Mouse (Mus musculus) stomach, embryonic 15.5 days (tissue): Measurements from ENCODE around the gene Tmem107. TPM values are rescaled to one million over a fixed set of nuclear protein-coding genes. Genes with fewer than 3 reads are reported as not detected.

Source experiments
- ATAC-seq: fragments of 200-750 bp; cut with Nextera tagmentation; 2 replicates; pipeline ENCODE4 v1.8.0; 2017; ENCODE audit warnings: low read depth, moderate number of reproducible peaks, moderate TSS enrichment; ENCODE audit not compliant: insufficient read depth, low FRiP score
- H3K27ac ChIP-seq: fragments of 300-500 bp; sonication (generic); 2 replicates; pipeline ENCODE4 v1.5.1; 2015; ENCODE audit warnings: mild to moderate bottlenecking, inconsistent platforms
- H3K27me3 ChIP-seq: fragments of 300-500 bp; sonication (generic); replicated peaks from 2 replicates; pipeline ENCODE4 v1.6.1; 2015; ENCODE audit warnings: inconsistent platforms
- H3K36me3 ChIP-seq: fragments of 300-500 bp; sonication (generic); 2 replicates; pipeline ENCODE4 v1.6.1; 2015; ENCODE audit warnings: inconsistent platforms
- H3K4me1 ChIP-seq: fragments of 300-500 bp; sonication (generic); 2 replicates; pipeline ENCODE4 v1.6.1; 2015; ENCODE audit warnings: inconsistent platforms
- H3K4me2 ChIP-seq: fragments of 300-500 bp; sonication (generic); 2 replicates; pipeline ENCODE4 v1.6.1; 2015; ENCODE audit warnings: mild to moderate bottlenecking, inconsistent platforms
- H3K4me3 ChIP-seq: fragments of 300-500 bp; sonication (generic); replicated peaks from 2 replicates; pipeline ENCODE4 v1.5.1; 2015; ENCODE audit warnings: inconsistent platforms
- H3K9ac ChIP-seq: fragments of 300-500 bp; sonication (generic); 2 replicates; pipeline ENCODE4 v1.6.1; 2015; ENCODE audit warnings: inconsistent platforms
- H3K9me3 ChIP-seq: fragments of 300-500 bp; sonication (generic); 2 replicates; pipeline ENCODE4 v1.6.1; 2016; ENCODE audit warnings: inconsistent platforms
- WGBS: fragments of 180-500 bp; shearing (Covaris S2); methylation state at CpG from one replicate; pipeline ENCODE4 v1.1.7; 2015; 5-methylcytosine and 5-hydroxymethylcytosine counted together
- polyA plus RNA-seq: library from polyadenylated mRNA; unstranded; fragments of >200 nt; fragmentation: Nextera tagmentation; extraction: Ambion mirVana; gene quantifications from 2 replicates; pipeline ENCODE4 v1.2.1, GENCODE M21; 2015

The Tmem107 gene
- polyA plus RNA-seq, 1 experiment from 2014 or later, result 55.0 TPM

GRCm38 (mm10) chr11:69098039-69098761 is 27.6 kb downstream of the Tmem107 start:
- H3K4me3 ChIP-seq, result peak overlapping the region; percentile 66
- H3K9ac ChIP-seq, result no peak overlapping the region
- peak overlapping the region; percentile 91 for H3K4me2 ChIP-seq
- H3K27ac ChIP-seq, result peak overlapping the region; percentile 98
- H3K36me3 ChIP-seq, result peaks cover 27% of the 10 kb centered on the region
- H3K4me1 ChIP-seq, result peaks cover 34% of the 10 kb centered on the region
- 24% methylated on average over 8 of the region's 8 CpGs for WGBS
- no peaks in the 10 kb centered on the region for H3K9me3 ChIP-seq
- ATAC-seq, result no peak
- no peaks in the 10 kb centered on the region for H3K27me3 ChIP-seq

DNA sequence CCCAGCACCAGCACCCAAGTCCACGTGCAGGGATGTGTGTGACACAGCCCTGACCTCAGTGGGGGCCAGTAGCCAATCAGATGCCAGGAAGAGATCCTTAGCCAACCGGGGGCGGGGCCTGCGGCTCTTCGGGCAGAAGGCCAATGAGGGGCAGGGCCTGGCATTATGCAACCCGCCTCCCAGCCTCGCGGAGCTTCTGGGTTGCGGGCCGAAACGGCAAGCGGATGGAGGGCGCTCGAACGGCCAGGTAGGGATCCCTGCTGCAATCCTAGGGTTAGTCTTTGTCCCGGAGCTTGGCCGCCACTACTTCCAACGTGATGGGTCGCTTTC is 28.1 kb downstream of the Tmem107 start:
- peaks cover 34% of the 10 kb centered on the region for H3K4me1 ChIP-seq
- peaks cover 32% of the 10 kb centered on the region for H3K36me3 ChIP-seq
- H3K4me3 ChIP-seq, result peak overlapping the region; percentile 66
- no peaks in the 10 kb centered on the region for H3K9me3 ChIP-seq
- ATAC-seq, result peak; percentile 11; the same call in 1 of the 2 replicates
- peak overlapping the region; percentile 57 for H3K9ac ChIP-seq
- no peaks in the 10 kb centered on the region for H3K27me3 ChIP-seq
- peak overlapping the region; percentile 91 for H3K4me2 ChIP-seq
- WGBS, result 0% methylated on average over 19 of the region's 19 CpGs
- peak overlapping the region; percentile 98 for H3K27ac ChIP-seq

DNA sequence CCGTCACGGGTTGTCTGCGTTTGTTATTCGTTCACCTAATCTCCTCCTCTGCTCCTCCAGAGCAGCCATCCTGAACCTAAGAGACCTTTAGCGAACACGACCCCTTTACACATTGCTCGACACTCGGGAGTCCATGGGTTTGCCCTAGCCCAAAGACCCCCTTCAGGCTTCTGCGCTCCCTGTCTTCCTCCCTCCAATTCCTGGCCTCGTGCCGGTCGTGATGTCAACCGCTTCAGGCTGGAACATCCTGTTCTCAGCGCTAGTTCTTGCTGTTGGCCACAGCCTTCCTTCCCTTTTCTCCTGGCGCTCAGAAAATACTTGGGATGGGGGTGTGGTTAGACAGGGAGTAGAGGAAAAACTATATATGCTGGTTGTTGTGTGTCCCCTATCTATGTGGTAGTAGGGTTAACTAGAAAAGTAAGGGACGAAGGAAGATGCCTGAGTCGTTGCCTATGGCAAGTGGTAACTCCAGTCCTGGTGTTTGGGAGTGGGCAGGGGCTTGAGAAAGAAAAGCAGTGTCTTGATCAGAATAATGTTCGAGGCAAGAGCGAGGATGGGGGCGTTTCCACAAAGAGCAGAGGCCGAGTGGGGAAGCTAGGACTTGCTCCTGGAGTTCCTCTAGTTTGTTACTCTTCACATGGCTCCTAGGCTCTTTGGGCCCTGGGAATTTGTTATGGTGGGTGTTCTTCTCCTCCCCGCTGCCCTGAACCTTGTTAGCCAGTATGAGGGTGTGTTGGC is 28.7 kb downstream of the Tmem107 start:
- under 1% methylated on average over 22 of the region's 22 CpGs for WGBS
- Histone ChIP-seq H3K4me1 (peaks cover 34% of the 10 kb centered on the region), H3K4me2 (peak overlapping the region; percentile 91), H3K9ac (peak overlapping the region; percentile 57), H3K27ac (peak overlapping the region; percentile 98), H3K36me3 (peaks cover 38% of the 10 kb centered on the region), H3K9me3 (no peaks in the 10 kb centered on the region), H3K4me3 (peak overlapping the region; percentile 66), H3K27me3 (no peaks in the 10 kb centered on the region)
- no peak for ATAC-seq

DNA sequence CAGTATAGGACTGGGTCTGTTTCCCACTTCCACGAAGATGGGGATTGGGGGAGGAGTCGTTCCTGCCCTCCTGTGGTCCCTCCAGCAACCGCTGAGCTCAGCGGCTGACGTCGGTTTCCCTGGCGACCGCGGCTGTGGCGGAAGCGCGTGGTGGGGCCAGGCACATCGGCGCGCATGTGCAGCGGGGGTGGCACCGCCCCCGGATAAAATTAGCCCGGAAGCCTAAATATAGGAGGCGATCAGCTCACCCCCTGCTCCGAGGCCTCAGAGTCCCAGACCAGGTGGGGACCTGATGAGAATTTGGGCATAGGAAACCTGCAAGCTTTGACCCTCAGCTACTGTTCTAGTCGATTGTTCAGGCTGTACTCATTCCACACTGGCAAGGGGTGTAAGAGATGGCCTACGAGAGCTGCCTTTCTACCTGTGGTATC is 29.3 kb downstream of the Tmem107 start:
- no peak overlapping the region; the same call in 1 of the 2 replicates for H3K9ac ChIP-seq
- peaks cover 44% of the 10 kb centered on the region for H3K36me3 ChIP-seq
- peak overlapping the region; percentile 91 for H3K4me2 ChIP-seq
- ATAC-seq, result no peak; the same call in 1 of the 2 replicates
- H3K4me3 ChIP-seq, result peak overlapping the region; percentile 66
- under 1% methylated on average over 23 of the region's 23 CpGs for WGBS
- peaks cover 34% of the 10 kb centered on the region for H3K4me1 ChIP-seq
- no peaks in the 10 kb centered on the region for H3K9me3 ChIP-seq
- peak overlapping the region; percentile 98 for H3K27ac ChIP-seq
- no peaks in the 10 kb centered on the region for H3K27me3 ChIP-seq

- no peak for ATAC-seq
- Histone ChIP-seq H3K27me3 (no peaks in the 10 kb centered on the region), H3K27ac (peak overlapping the region; percentile 98), H3K4me2 (peak overlapping the region; percentile 91), H3K4me3 (peak overlapping the region; percentile 66; the same call in 1 of the 2 replicates), H3K4me1 (peaks cover 34% of the 10 kb centered on the region), H3K9me3 (no peaks in the 10 kb centered on the region), H3K36me3 (peaks cover 53% of the 10 kb centered on the region), H3K9ac (no peak overlapping the region)
- 86% methylated on average over 20 of the region's 20 CpGs for WGBS
These were observed 30.2 kb downstream of the Tmem107 start for GRCm38 (mm10) chr11:69100639-69101360.

- 86% methylated on average over 21 of the region's 21 CpGs for WGBS
- Histone ChIP-seq H3K4me1 (peaks cover 34% of the 10 kb centered on the region), H3K9me3 (no peaks in the 10 kb centered on the region), H3K9ac (no peak overlapping the region), H3K27me3 (no peaks in the 10 kb centered on the region), H3K4me3 (no peak overlapping the region), H3K27ac (no peak overlapping the region), H3K36me3 (peaks cover 61% of the 10 kb centered on the region), H3K4me2 (no peak overlapping the region)
- ATAC-seq, result no peak
These were observed 31.2 kb downstream of the Tmem107 start for GRCm38 (mm10) chr11:69101604-69102402.

DNA sequence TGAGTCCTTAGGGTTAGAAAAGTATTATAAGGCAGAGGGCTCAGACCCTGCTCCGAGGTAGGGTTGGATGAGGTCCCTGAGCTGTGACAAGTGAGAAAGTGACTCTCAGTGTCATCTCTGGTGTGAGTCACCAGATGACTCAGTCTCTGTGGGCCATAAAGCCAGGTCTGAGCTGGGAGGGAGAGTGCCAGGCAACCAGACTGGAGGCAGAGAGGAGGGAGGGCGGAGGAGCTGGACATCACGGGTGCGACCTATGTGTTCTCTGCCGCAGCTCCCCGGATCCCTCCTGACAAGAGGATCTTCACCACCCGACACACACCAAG is 31.8 kb downstream of the Tmem107 start:
- H3K9ac ChIP-seq, result no peak overlapping the region
- H3K27me3 ChIP-seq, result no peaks in the 10 kb centered on the region
- no peaks in the 10 kb centered on the region for H3K9me3 ChIP-seq
- WGBS, result 94% methylated on average over 7 of the region's 7 CpGs
- no peak overlapping the region for H3K4me2 ChIP-seq
- H3K27ac ChIP-seq, result no peak overlapping the region
- peaks cover 31% of the 10 kb centered on the region for H3K4me1 ChIP-seq
- H3K36me3 ChIP-seq, result peaks cover 66% of the 10 kb centered on the region
- no peak for ATAC-seq
- H3K4me3 ChIP-seq, result no peak overlapping the region

- Histone ChIP-seq H3K4me3 (no peak overlapping the region), H3K4me1 (peaks cover 23% of the 10 kb centered on the region), H3K27me3 (no peaks in the 10 kb centered on the region), H3K4me2 (no peak overlapping the region), H3K36me3 (peaks cover 74% of the 10 kb centered on the region), H3K9ac (no peak overlapping the region), H3K9me3 (no peaks in the 10 kb centered on the region), H3K27ac (no peak overlapping the region)
- 93% methylated on average over 14 of the region's 14 CpGs for WGBS
- no peak for ATAC-seq
These were observed 32.5 kb downstream of the Tmem107 start for GRCm38 (mm10) chr11:69103121-69103520.

DNA sequence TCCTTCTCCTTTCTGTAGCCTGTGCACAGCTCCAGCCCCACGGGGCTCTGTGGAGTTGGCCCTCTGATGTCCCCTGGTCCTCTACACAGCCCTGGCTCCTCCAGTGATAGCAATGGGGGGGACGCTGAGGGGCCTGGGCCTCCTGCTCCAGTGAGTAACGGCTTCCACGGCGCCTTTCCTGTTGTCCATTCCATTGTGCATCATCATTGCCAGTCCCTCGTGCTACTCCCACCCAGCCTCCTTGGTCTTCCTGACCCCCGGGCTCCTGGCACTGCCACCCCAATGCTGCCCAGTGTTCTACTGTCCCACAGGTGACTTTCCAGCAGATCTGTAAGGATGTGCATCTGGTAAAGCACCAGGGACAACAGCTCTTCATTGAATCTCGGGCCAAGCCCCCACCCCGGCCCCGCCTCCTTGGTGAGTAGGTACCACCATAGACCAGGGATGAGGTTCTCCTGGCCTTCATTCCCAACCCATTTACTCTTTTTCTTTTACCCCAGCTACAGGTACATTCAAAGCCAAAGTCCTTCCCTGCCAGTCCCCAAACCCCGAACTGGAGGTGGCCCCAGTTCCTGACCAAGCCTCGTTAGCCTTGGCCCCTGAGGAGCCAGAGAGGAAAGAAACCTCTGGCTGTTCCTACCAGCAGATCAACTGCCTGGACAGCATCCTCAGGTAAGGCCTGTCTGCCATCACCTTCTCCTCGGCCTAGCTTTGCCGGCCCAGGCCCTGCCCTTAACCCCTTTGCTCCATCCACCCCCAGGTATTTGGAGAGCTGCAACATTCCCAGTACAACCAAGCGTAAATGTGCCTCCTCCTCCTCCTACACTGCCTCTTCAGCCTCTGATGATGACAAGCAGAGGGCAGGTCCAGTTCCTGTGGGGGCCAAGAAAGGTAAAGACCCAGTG is 33.2 kb downstream of the Tmem107 start:
- Histone ChIP-seq H3K9me3 (no peaks in the 10 kb centered on the region), H3K27me3 (no peaks in the 10 kb centered on the region), H3K27ac (no peak overlapping the region), H3K4me2 (no peak overlapping the region), H3K36me3 (peaks cover 80% of the 10 kb centered on the region), H3K9ac (no peak overlapping the region), H3K4me1 (peaks cover 18% of the 10 kb centered on the region), H3K4me3 (no peak overlapping the region)
- ATAC-seq, result no peak
- WGBS, result 89% methylated on average over 15 of the region's 15 CpGs

DNA sequence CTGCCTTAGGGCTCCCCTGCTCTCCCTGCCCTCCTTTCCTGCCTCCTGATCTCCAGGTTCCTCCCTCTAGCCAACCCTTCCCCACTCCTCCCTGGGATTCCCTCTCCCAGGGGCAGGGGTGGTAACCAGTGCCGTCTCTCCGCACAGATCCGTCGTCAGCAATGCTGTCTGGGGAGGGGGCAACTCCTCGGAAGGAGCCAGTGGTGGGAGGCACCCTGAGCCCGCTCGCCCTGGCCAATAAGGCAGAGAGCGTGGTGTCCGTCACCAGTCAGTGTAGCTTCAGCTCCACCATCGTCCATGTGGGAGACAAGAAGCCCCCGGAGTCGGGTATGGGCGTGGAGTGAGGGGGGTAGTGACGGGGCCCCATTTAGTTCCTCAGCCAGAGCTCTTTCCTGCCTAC is 33.9 kb downstream of the Tmem107 start:
- no peaks in the 10 kb centered on the region for H3K27me3 ChIP-seq
- H3K27ac ChIP-seq, result no peak overlapping the region
- no peak overlapping the region for H3K4me2 ChIP-seq
- 84% methylated on average over 14 of the region's 14 CpGs for WGBS
- H3K9ac ChIP-seq, result no peak overlapping the region
- ATAC-seq, result no peak
- H3K36me3 ChIP-seq, result peaks cover 85% of the 10 kb centered on the region
- no peaks in the 10 kb centered on the region for H3K9me3 ChIP-seq
- no peak overlapping the region for H3K4me3 ChIP-seq
- H3K4me1 ChIP-seq, result peaks cover 11% of the 10 kb centered on the region

DNA sequence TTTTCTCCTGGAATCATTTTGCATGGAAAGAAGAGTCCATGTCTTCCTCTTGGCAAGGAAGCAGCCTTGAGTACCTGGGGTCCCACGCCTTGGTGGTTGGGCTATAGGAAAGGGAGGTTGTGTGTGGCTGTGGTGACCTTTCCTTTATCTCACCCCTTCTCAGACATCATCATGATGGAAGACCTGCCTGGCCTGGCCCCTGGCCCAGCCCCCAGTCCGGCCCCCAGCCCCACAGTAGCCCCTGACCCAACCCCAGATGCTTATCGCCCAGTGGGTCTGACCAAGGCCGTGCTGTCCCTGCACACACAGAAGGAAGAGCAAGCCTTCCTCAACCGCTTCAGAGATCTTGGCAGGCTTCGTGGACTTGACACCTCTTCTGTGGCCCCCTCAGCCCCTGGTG is 34.6 kb downstream of the Tmem107 start:
- no peak overlapping the region for H3K27ac ChIP-seq
- ATAC-seq, result no peak
- no peak overlapping the region for H3K9ac ChIP-seq
- H3K27me3 ChIP-seq, result no peaks in the 10 kb centered on the region
- no peaks in the 10 kb centered on the region for H3K9me3 ChIP-seq
- peaks cover 85% of the 10 kb centered on the region for H3K36me3 ChIP-seq
- WGBS, result 80% methylated on average over 6 of the region's 6 CpGs
- H3K4me3 ChIP-seq, result no peak overlapping the region
- peaks cover 10% of the 10 kb centered on the region for H3K4me1 ChIP-seq
- H3K4me2 ChIP-seq, result no peak overlapping the region
